Mouse (Mus musculus) embryonic facial prominence, embryonic 15.5 days (tissue): ENCODE data around the gene Dagla. TPM values are rescaled to one million over a fixed set of nuclear protein-coding genes. Genes with fewer than 3 reads are reported as not detected.

Source experiments
- ATAC-seq: fragments of 200-750 bp; cut with Nextera tagmentation; 2 replicates; pipeline ENCODE4 v1.8.0; 2017; ENCODE audit warnings: low read depth, moderate TSS enrichment; ENCODE audit not compliant: insufficient number of reproducible peaks, low FRiP score, low TSS enrichment
- H3K27ac ChIP-seq: fragments of 300-500 bp; sonication (generic); replicated peaks from 2 replicates; pipeline ENCODE4 v1.5.1; 2015; ENCODE audit warnings: mild to moderate bottlenecking, inconsistent platforms
- H3K27me3 ChIP-seq: fragments of 300-500 bp; sonication (generic); 2 replicates; pipeline ENCODE4 v1.6.1; 2015; ENCODE audit warnings: inconsistent platforms
- H3K36me3 ChIP-seq: fragments of 300-500 bp; sonication (generic); 2 replicates; pipeline ENCODE4 v1.6.1; 2015; ENCODE audit warnings: mild to moderate bottlenecking, inconsistent platforms
- H3K4me1 ChIP-seq: fragments of 300-500 bp; sonication (generic); 2 replicates; pipeline ENCODE4 v1.6.1; 2015; ENCODE audit warnings: inconsistent platforms
- H3K4me2 ChIP-seq: fragments of 300-500 bp; sonication (generic); replicated peaks from 2 replicates; pipeline ENCODE4 v1.6.1; 2015; ENCODE audit warnings: mild to moderate bottlenecking, inconsistent platforms
- H3K4me3 ChIP-seq: fragments of 300-500 bp; sonication (generic); replicated peaks from 2 replicates; pipeline ENCODE4 v1.5.1; 2015; ENCODE audit warnings: mild to moderate bottlenecking, inconsistent platforms
- H3K9ac ChIP-seq: fragments of 300-500 bp; sonication (generic); 2 replicates; pipeline ENCODE4 v1.6.1; 2015; ENCODE audit warnings: inconsistent platforms
- H3K9me3 ChIP-seq: fragments of 300-500 bp; sonication (generic); replicated peaks from 2 replicates; pipeline ENCODE4 v1.6.1; 2016; ENCODE audit warnings: inconsistent platforms
- WGBS: fragments of 180-500 bp; shearing (Covaris S2); methylation state at CpG from one replicate; pipeline ENCODE4 v1.1.7; 2015; 5-methylcytosine and 5-hydroxymethylcytosine counted together
- polyA plus RNA-seq: library from polyadenylated mRNA; unstranded; fragments of >200 nt; fragmentation: Nextera tagmentation; extraction: Ambion mirVana; gene quantifications from 2 replicates; pipeline ENCODE4 v1.2.1, GENCODE M21; 2015

The Dagla gene
- polyA plus RNA-seq, 1 experiment from 2014 or later = 2.8 TPM

- Histone ChIP-seq H3K27me3 (no peaks in the 10 kb centered on the region), H3K9me3 (no peaks in the 10 kb centered on the region), H3K4me3 (no peak overlapping the region), H3K27ac (peak overlapping the region; percentile 49; the same call in 1 of the 2 replicates), H3K36me3 (no peaks in the 10 kb centered on the region), H3K4me2 (no peak overlapping the region), H3K9ac (no peak overlapping the region), H3K4me1 (peaks cover 29% of the 10 kb centered on the region)
- ATAC-seq = no peak
- WGBS = 72% methylated on average over 5 of the region's 5 CpGs
These were observed 2.7 kb upstream of the Dagla start for GRCm38 (mm10) chr19:10307351-10307750.

- H3K4me2 ChIP-seq = no peak overlapping the region
- no peaks in the 10 kb centered on the region for H3K9me3 ChIP-seq
- ATAC-seq = no peak
- no peaks in the 10 kb centered on the region for H3K36me3 ChIP-seq
- H3K27me3 ChIP-seq = no peaks in the 10 kb centered on the region
- no peak overlapping the region for H3K9ac ChIP-seq
- no peak overlapping the region for H3K4me3 ChIP-seq
- no peak overlapping the region for H3K27ac ChIP-seq
- 61% methylated on average over 5 of the region's 5 CpGs for WGBS
- peaks cover 29% of the 10 kb centered on the region for H3K4me1 ChIP-seq
These were observed 2.0 kb upstream of the Dagla start for GRCm38 (mm10) chr19:10306521-10307243.

- Histone ChIP-seq H3K9ac (no peak overlapping the region), H3K4me1 (peaks cover 32% of the 10 kb centered on the region), H3K4me2 (no peak overlapping the region), H3K27ac (no peak overlapping the region), H3K36me3 (no peaks in the 10 kb centered on the region), H3K9me3 (no peaks in the 10 kb centered on the region), H3K27me3 (no peaks in the 10 kb centered on the region), H3K4me3 (no peak overlapping the region)
- no peak for ATAC-seq
- 73% methylated on average over 12 of the region's 12 CpGs for WGBS
These were observed 963 bp upstream of the Dagla start for GRCm38 (mm10) chr19:10305640-10306039.

- no peaks in the 10 kb centered on the region for H3K27me3 ChIP-seq
- H3K9me3 ChIP-seq = no peaks in the 10 kb centered on the region
- H3K4me2 ChIP-seq = peak overlapping the region; percentile 95
- H3K4me1 ChIP-seq = peaks cover 32% of the 10 kb centered on the region
- 7% methylated on average over 36 of the region's 37 CpGs for WGBS
- H3K4me3 ChIP-seq = peak overlapping the region; percentile 84
- no peaks in the 10 kb centered on the region for H3K36me3 ChIP-seq
- H3K9ac ChIP-seq = peak overlapping the region; percentile 59
- no peak overlapping the region for H3K27ac ChIP-seq
- no peak for ATAC-seq
These were observed 282 bp downstream of the Dagla start for GRCm38 (mm10) chr19:10304395-10304794.

- no peak for ATAC-seq
- Histone ChIP-seq H3K9ac (no peak overlapping the region), H3K27me3 (no peaks in the 10 kb centered on the region)
These were observed 1.8 kb downstream of the Dagla start for GRCm38 (mm10) chr19:10302852-10303251.

GRCm38 (mm10) chr19:10301866-10302356, 2.8 kb downstream of the Dagla start:
- ATAC-seq = no peak
- Histone ChIP-seq H3K9ac (no peak overlapping the region), H3K27me3 (no peaks in the 10 kb centered on the region), H3K27ac (no peak overlapping the region), H3K4me2 (no peak overlapping the region), H3K9me3 (no peaks in the 10 kb centered on the region), H3K4me3 (no peak overlapping the region), H3K36me3 (no peaks in the 10 kb centered on the region), H3K4me1 (peaks cover 26% of the 10 kb centered on the region)
- WGBS = 84% methylated on average over 4 of the region's 4 CpGs

More at GRCm38 (mm10) chr19:10302852-10303251, 1.8 kb downstream of the Dagla start:
- H3K4me2 ChIP-seq = no peak overlapping the region
- no peaks in the 10 kb centered on the region for H3K36me3 ChIP-seq
- H3K9me3 ChIP-seq = no peaks in the 10 kb centered on the region
- H3K4me1 ChIP-seq = peaks cover 25% of the 10 kb centered on the region
- 93% methylated on average over 3 of the region's 3 CpGs for WGBS
- no peak overlapping the region for H3K4me3 ChIP-seq
- H3K27ac ChIP-seq = no peak overlapping the region

GRCm38 (mm10) chr19:10301263-10301662, 3.4 kb downstream of the Dagla start:
- no peak overlapping the region for H3K9ac ChIP-seq
- no peak overlapping the region for H3K4me3 ChIP-seq
- no peak overlapping the region for H3K4me2 ChIP-seq
- no peaks in the 10 kb centered on the region for H3K27me3 ChIP-seq
- WGBS = 73% methylated on average over 11 of the region's 11 CpGs
- no peaks in the 10 kb centered on the region for H3K36me3 ChIP-seq
- H3K9me3 ChIP-seq = no peaks in the 10 kb centered on the region
- H3K27ac ChIP-seq = no peak overlapping the region
- ATAC-seq = no peak
- H3K4me1 ChIP-seq = peaks cover 33% of the 10 kb centered on the region

- 74% methylated on average over 4 of the region's 4 CpGs for WGBS
- no peak overlapping the region for H3K27ac ChIP-seq
- no peaks in the 10 kb centered on the region for H3K27me3 ChIP-seq
- no peak for ATAC-seq
- H3K36me3 ChIP-seq = no peaks in the 10 kb centered on the region
- H3K4me2 ChIP-seq = no peak overlapping the region
- no peak overlapping the region for H3K4me3 ChIP-seq
- H3K4me1 ChIP-seq = peaks cover 37% of the 10 kb centered on the region
- H3K9me3 ChIP-seq = no peaks in the 10 kb centered on the region
- no peak overlapping the region for H3K9ac ChIP-seq
These were observed 3.9 kb downstream of the Dagla start for GRCm38 (mm10) chr19:10300809-10301208.

- WGBS = 82% methylated on average over 4 of the region's 4 CpGs
- Histone ChIP-seq H3K4me1 (peaks cover 41% of the 10 kb centered on the region), H3K36me3 (no peaks in the 10 kb centered on the region), H3K27ac (no peak overlapping the region), H3K4me3 (no peak overlapping the region), H3K4me2 (no peak overlapping the region), H3K9ac (no peak overlapping the region), H3K27me3 (no peaks in the 10 kb centered on the region), H3K9me3 (no peaks in the 10 kb centered on the region)
- no peak for ATAC-seq
These were observed 6.4 kb downstream of the Dagla start for GRCm38 (mm10) chr19:10298268-10298667.

GRCm38 (mm10) chr19:10297041-10297503, 7.6 kb downstream of the Dagla start:
- H3K36me3 ChIP-seq = no peaks in the 10 kb centered on the region
- no peaks in the 10 kb centered on the region for H3K27me3 ChIP-seq
- H3K4me3 ChIP-seq = no peak overlapping the region
- H3K4me1 ChIP-seq = peaks cover 42% of the 10 kb centered on the region
- no peaks in the 10 kb centered on the region for H3K9me3 ChIP-seq
- peak overlapping the region; percentile 8 for H3K4me2 ChIP-seq
- H3K27ac ChIP-seq = peak overlapping the region; percentile 82
- peak; percentile 73 for ATAC-seq
- 13% methylated on average over 8 of the region's 8 CpGs for WGBS
- no peak overlapping the region for H3K9ac ChIP-seq

- Histone ChIP-seq H3K4me1 (peaks cover 48% of the 10 kb centered on the region), H3K4me2 (no peak overlapping the region), H3K4me3 (no peak overlapping the region), H3K9me3 (no peaks in the 10 kb centered on the region), H3K36me3 (no peaks in the 10 kb centered on the region), H3K27ac (peak overlapping the region; percentile 82), H3K9ac (no peak overlapping the region), H3K27me3 (no peaks in the 10 kb centered on the region)
- ATAC-seq = no peak
- 24% methylated on average over 5 of the region's 5 CpGs for WGBS
These were observed 8.4 kb downstream of the Dagla start for GRCm38 (mm10) chr19:10296306-10296705.
